Mouse (Mus musculus): Measurements from ENCODE around the gene Spata48. TPM values are rescaled to one million over a fixed set of nuclear protein-coding genes. Genes with fewer than 3 reads are reported as not detected.

Spata48 gene
- 0.97 and 1.1 TPM in 2 replicates for polyA plus RNA-seq (2015; fragmentation: Nextera tagmentation; extraction: Ambion mirVana)

- peak within 1 kb of the TSS; percentile 74 for H3K4me3 ChIP-seq (replicated peaks)
- H3K36me3 ChIP-seq, result no peaks in the 10 kb centered on the region
- H3K27me3 ChIP-seq, result no peaks in the 10 kb centered on the region
- no peaks in the 10 kb centered on the region for H3K9me3 ChIP-seq (replicated peaks)
- peak; percentile 94 for ATAC-seq (ENCODE audit: insufficient number of reproducible peaks, low FRiP score, low TSS enrichment, low read depth)
- peak within 1 kb of the TSS; percentile 79 for H3K27ac ChIP-seq (replicated peaks)
- peak within 1 kb of the TSS; percentile 65 for H3K4me2 ChIP-seq (replicated peaks)
- WGBS, result 3% methylated on average over 66 of the region's 66 CpGs
- H3K9ac ChIP-seq, result peak within 1 kb of the TSS; percentile 63
- H3K4me1 ChIP-seq, result no peaks in the 10 kb centered on the region; the same call in 1 of the 2 replicates
Observed at GRCm38 (mm10) chr11:11461635-11462560, at the start of gene Spata48, which contains the start of gene Zpbp. Gene Spata48 (plus strand): TSS chr11:11462094. Gene Zpbp (minus strand): TSS chr11:11462408.

GRCm38 (mm10) chr11:11414188-11414587 lies 47.7 kb upstream of the Spata48 start:
- ATAC-seq (ENCODE audit: insufficient number of reproducible peaks, low FRiP score, low TSS enrichment, low read depth), result no peak
- no peak overlapping the region for H3K4me2 ChIP-seq (replicated peaks)
- H3K27me3 ChIP-seq, result no peaks in the 10 kb centered on the region
- no peaks in the 10 kb centered on the region for H3K9me3 ChIP-seq (replicated peaks)
- H3K4me3 ChIP-seq (replicated peaks), result no peak overlapping the region
- H3K36me3 ChIP-seq, result no peaks in the 10 kb centered on the region
- no peak overlapping the region for H3K9ac ChIP-seq
- H3K4me1 ChIP-seq, result no peaks in the 10 kb centered on the region
- 68% methylated on average over 5 of the region's 5 CpGs for WGBS
- no peak overlapping the region for H3K27ac ChIP-seq (replicated peaks)

GRCm38 (mm10) chr11:11417356-11417755 lies 44.5 kb upstream of the Spata48 start:
- H3K36me3 ChIP-seq, result no peaks in the 10 kb centered on the region
- H3K4me3 ChIP-seq (replicated peaks), result no peak overlapping the region
- H3K4me2 ChIP-seq (replicated peaks), result no peak overlapping the region
- H3K27ac ChIP-seq (replicated peaks), result no peak overlapping the region
- no peak overlapping the region for H3K9ac ChIP-seq
- no peaks in the 10 kb centered on the region for H3K9me3 ChIP-seq (replicated peaks)
- WGBS, result 68% methylated on average over 2 of the region's 2 CpGs
- H3K27me3 ChIP-seq, result no peaks in the 10 kb centered on the region
- H3K4me1 ChIP-seq, result no peaks in the 10 kb centered on the region
- ATAC-seq (ENCODE audit: insufficient number of reproducible peaks, low FRiP score, low TSS enrichment, low read depth), result no peak

GRCm38 (mm10) chr11:11455037-11455436 lies 6.9 kb upstream of the Spata48 start:
- Histone ChIP-seq H3K36me3 (no peaks in the 10 kb centered on the region), H3K4me3 (replicated peaks) (no peak overlapping the region), H3K27me3 (no peaks in the 10 kb centered on the region), H3K9me3 (replicated peaks) (no peaks in the 10 kb centered on the region), H3K27ac (replicated peaks) (no peak overlapping the region), H3K4me1 (no peaks in the 10 kb centered on the region), H3K9ac (no peak overlapping the region), H3K4me2 (replicated peaks) (no peak overlapping the region)
- no peak for ATAC-seq (ENCODE audit: insufficient number of reproducible peaks, low FRiP score, low TSS enrichment, low read depth)
- 30% methylated on average over 2 of the region's 2 CpGs for WGBS

GRCm38 (mm10) chr11:11462561-11462890 lies 632 bp downstream of the Spata48 start:
- H3K27ac ChIP-seq (replicated peaks), result no peak overlapping the region; the same call in 1 of the 2 replicates
- no peak for ATAC-seq (ENCODE audit: insufficient number of reproducible peaks, low FRiP score, low TSS enrichment, low read depth)
- 83% methylated on average over 5 of the region's 5 CpGs for WGBS

GRCm38 (mm10) chr11:11468924-11469323 lies 7.0 kb downstream of the Spata48 start:
- Histone ChIP-seq H3K27me3 (no peaks in the 10 kb centered on the region), H3K36me3 (no peaks in the 10 kb centered on the region), H3K9ac (no peak overlapping the region), H3K9me3 (replicated peaks) (no peaks in the 10 kb centered on the region), H3K4me2 (replicated peaks) (no peak overlapping the region), H3K27ac (replicated peaks) (no peak overlapping the region), H3K4me3 (replicated peaks) (no peak overlapping the region), H3K4me1 (no peaks in the 10 kb centered on the region)
- no peak for ATAC-seq (ENCODE audit: insufficient number of reproducible peaks, low FRiP score, low TSS enrichment, low read depth)

More at GRCm38 (mm10) chr11:11462561-11462890, 632 bp downstream of the Spata48 start:
- H3K9me3 ChIP-seq (replicated peaks), result no peaks in the 10 kb centered on the region
- H3K27me3 ChIP-seq, result no peaks in the 10 kb centered on the region
- no peaks in the 10 kb centered on the region for H3K36me3 ChIP-seq
- H3K4me3 ChIP-seq (replicated peaks), result peak overlapping the region; percentile 74
- peak overlapping the region; percentile 65 for H3K4me2 ChIP-seq (replicated peaks)
- 0 out of 2 replicates have a peak overlapping the region, but pooled peaks have one; percentile 63 for H3K9ac ChIP-seq
- no peaks in the 10 kb centered on the region; the same call in 1 of the 2 replicates for H3K4me1 ChIP-seq

- Histone ChIP-seq H3K9ac (no peak overlapping the region), H3K4me2 (replicated peaks) (no peak overlapping the region), H3K27ac (replicated peaks) (no peak overlapping the region), H3K36me3 (no peaks in the 10 kb centered on the region), H3K4me1 (no peaks in the 10 kb centered on the region), H3K27me3 (no peaks in the 10 kb centered on the region), H3K4me3 (replicated peaks) (no peak overlapping the region), H3K9me3 (replicated peaks) (no peaks in the 10 kb centered on the region)
- ATAC-seq (ENCODE audit: insufficient number of reproducible peaks, low FRiP score, low TSS enrichment, low read depth), result no peak
- WGBS, result 54% methylated on average over 8 of the region's 8 CpGs
Observed at GRCm38 (mm10) chr11:11484378-11484777, 22.5 kb downstream of the Spata48 start.

- no peak for ATAC-seq (ENCODE audit: insufficient number of reproducible peaks, low FRiP score, low TSS enrichment, low read depth)
- no peak overlapping the region for H3K4me3 ChIP-seq (replicated peaks)
- no peak overlapping the region for H3K4me2 ChIP-seq (replicated peaks)
- H3K36me3 ChIP-seq, result no peaks in the 10 kb centered on the region
- no peak overlapping the region for H3K27ac ChIP-seq (replicated peaks)
- WGBS, result 60% methylated on average over 5 of the region's 5 CpGs
- no peaks in the 10 kb centered on the region for H3K4me1 ChIP-seq
- H3K9ac ChIP-seq, result no peak overlapping the region
- H3K27me3 ChIP-seq, result no peaks in the 10 kb centered on the region
- no peaks in the 10 kb centered on the region for H3K9me3 ChIP-seq (replicated peaks)
Observed at GRCm38 (mm10) chr11:11492044-11492443, 30.1 kb downstream of the Spata48 start.

- no peak for ATAC-seq (ENCODE audit: insufficient number of reproducible peaks, low FRiP score, low TSS enrichment, low read depth)
- H3K9me3 ChIP-seq (replicated peaks), result no peaks in the 10 kb centered on the region
- H3K27ac ChIP-seq (replicated peaks), result no peak overlapping the region
- H3K36me3 ChIP-seq, result no peaks in the 10 kb centered on the region
- no peak overlapping the region for H3K9ac ChIP-seq
- H3K4me1 ChIP-seq, result no peaks in the 10 kb centered on the region
- no peaks in the 10 kb centered on the region for H3K27me3 ChIP-seq
- H3K4me2 ChIP-seq (replicated peaks), result no peak overlapping the region
- WGBS, result 89% methylated on average over 2 of the region's 2 CpGs
- H3K4me3 ChIP-seq (replicated peaks), result no peak overlapping the region
Observed at GRCm38 (mm10) chr11:11495697-11496096, 33.8 kb downstream of the Spata48 start.

GRCm38 (mm10) chr11:11499944-11500343 lies 38.0 kb downstream of the Spata48 start:
- Histone ChIP-seq H3K9me3 (replicated peaks) (no peaks in the 10 kb centered on the region), H3K9ac (no peak overlapping the region), H3K27me3 (no peaks in the 10 kb centered on the region), H3K4me3 (replicated peaks) (no peak overlapping the region), H3K36me3 (no peaks in the 10 kb centered on the region), H3K27ac (replicated peaks) (no peak overlapping the region), H3K4me2 (replicated peaks) (no peak overlapping the region), H3K4me1 (no peaks in the 10 kb centered on the region)
- ATAC-seq (ENCODE audit: insufficient number of reproducible peaks, low FRiP score, low TSS enrichment, low read depth), result no peak
- 18% methylated on average over 10 of the region's 10 CpGs for WGBS

GRCm38 (mm10) chr11:11506187-11506586 lies 44.3 kb downstream of the Spata48 start:
- ATAC-seq (ENCODE audit: insufficient number of reproducible peaks, low FRiP score, low TSS enrichment, low read depth), result no peak
- H3K27me3 ChIP-seq, result no peaks in the 10 kb centered on the region
- H3K4me1 ChIP-seq, result no peaks in the 10 kb centered on the region
- H3K27ac ChIP-seq (replicated peaks), result no peak overlapping the region
- no peaks in the 10 kb centered on the region for H3K36me3 ChIP-seq
- H3K9ac ChIP-seq, result no peak overlapping the region
- H3K4me2 ChIP-seq (replicated peaks), result no peak overlapping the region
- H3K9me3 ChIP-seq (replicated peaks), result no peaks in the 10 kb centered on the region
- no peak overlapping the region for H3K4me3 ChIP-seq (replicated peaks)
- 65% methylated on average over 2 of the region's 2 CpGs for whole genome bisulfite sequencing
